Mouse (Mus musculus): Measurements from ENCODE around the gene Irf6.
A peak's percentile ranks its signal among the peaks of the same experiment; 100 is the strongest.

DNA sequence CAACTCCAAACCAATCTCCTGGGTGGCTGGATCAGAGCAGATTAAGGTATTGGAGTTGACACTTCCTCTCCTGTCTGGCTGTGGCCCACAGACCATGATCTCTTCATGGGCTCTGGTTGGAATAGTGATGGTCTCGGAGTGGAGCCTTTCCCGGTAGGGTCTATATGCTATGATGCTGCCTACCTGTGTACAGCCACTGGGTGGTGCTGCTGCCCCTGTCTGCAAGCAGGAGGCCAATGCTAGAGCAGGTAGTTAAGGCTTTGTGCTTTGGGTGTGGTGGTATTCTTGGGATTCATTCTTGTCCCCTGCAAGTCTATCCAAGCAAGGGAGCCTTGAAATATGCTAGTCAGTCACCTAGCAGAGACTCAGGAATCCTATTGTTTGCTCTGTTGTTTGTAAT, 55.3 kb downstream of the Irf6 start:
- TF ChIP-seq CTCF (IDR thresholded peaks at IDR 0.05; ENCODE audit: extremely low read depth, insufficient read depth, insufficient read length, insufficient replicate concordance) (peak; percentile 91; the same call in 1 of the 2 replicates), POLR2A (IDR thresholded peaks at IDR 0.05; ENCODE audit: low read depth, low read length) (no peak)

Measured in spleen, adult 2 months (tissue).